Mouse (Mus musculus): Measurements from ENCODE around the gene Chd4. TPM values are rescaled to one million over a fixed set of nuclear protein-coding genes. Genes with fewer than 3 reads are reported as not detected.

The Chd4 gene
- 61.0 TPM for polyA plus RNA-seq (2014; fragmentation: Illumina TruSeq; extraction: RNeasy Lipid Tissue Mini Kit (QIAGEN cat#74804); ENCODE audit: low read depth, low replicate concordance)

DNA sequence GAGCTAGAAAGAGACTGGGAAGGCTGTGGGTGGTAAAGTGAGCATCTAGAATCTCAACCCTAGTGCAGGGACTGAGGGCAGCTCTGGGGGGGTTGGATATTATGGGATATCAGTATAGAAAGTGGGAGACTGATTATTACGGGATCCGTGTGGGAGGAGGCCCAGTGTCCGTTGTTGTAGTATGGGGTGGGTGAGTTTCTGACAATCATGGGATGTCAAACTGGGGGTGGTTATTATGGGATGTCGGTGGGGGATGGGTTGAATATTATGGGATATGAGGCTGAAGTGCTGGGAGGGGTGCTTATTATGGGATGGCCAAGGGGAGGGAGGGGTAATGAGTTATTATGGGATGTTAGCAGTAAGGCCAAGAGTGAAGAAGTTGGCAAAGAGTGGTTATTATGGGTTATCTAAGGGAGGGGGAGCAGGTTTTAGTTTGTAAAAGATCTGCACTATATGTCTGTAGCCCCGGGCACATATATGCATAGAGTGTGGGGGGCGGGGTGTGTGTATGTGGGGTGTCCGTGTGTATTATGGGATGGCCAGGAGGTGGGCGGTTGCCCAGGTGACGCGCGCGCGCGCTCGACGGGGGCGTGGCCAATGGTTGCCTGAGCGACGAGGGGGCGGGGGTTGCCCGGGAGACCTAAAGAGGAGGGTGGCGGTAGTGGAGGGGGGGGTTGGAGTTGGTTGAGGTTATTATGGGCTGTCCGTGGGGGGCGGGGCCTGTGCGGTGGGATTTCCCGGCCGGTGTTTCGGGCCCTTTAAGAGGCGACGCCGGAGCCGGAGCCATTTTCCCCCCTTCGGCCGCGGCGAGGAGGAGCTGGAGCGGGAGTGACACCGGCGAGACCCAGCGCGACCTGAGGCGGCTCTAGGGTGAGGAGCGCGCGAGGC lies at the start of gene Chd4:
TSS of gene Chd4 (plus strand) at position 591 of the 888 bp plus-strand sequence.

DNA sequence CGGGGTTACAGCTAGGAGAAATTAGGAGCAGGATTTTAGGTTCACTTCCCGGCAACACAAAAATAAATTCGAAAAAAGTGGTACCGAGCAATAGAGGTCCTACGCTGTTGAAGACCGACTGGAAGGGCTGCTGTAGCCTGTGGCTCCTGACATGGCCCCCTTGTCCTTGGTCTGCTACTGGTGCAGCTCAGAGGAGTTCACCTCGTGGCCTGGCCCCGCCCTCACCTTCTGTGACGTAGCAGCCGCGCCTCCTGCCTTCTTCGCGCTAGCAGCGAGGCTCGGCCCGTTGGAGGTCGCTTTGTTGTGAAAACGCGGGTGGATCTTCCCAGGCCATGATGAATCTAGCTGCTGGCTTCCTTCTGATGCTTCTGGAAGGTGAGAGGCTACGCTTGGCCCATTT lies 46.1 kb upstream of the Chd4 start, which contains the start of gene Acrbp:
TSS of gene Acrbp (plus strand) at position 12 of the 400 bp plus-strand sequence.

DNA sequence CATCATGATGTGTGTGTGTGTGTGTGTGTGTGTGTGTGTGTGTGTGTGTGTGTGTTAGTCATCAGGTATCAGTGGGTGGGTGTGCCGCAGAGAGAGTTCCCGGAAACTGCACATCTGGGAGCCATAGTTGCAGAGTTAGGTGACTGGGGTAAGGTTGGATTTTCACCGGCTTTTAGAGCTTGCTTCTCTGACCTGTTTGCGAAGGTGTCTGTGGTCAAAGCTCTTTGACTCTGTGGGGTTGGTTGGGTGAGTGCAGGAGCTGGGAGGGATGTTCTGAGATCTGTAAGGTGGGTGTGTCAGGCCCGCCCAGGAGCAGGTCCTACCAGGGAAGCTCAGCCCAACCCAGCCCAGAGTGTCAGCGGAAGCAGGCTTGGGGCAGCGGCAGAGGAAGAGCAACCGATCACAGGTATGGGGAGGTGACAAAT lies 28.2 kb upstream of the Chd4 start, which contains the start of gene Lpar5:
TSS of gene Lpar5 (plus strand) at position 350 of the 425 bp plus-strand sequence.

DNA sequence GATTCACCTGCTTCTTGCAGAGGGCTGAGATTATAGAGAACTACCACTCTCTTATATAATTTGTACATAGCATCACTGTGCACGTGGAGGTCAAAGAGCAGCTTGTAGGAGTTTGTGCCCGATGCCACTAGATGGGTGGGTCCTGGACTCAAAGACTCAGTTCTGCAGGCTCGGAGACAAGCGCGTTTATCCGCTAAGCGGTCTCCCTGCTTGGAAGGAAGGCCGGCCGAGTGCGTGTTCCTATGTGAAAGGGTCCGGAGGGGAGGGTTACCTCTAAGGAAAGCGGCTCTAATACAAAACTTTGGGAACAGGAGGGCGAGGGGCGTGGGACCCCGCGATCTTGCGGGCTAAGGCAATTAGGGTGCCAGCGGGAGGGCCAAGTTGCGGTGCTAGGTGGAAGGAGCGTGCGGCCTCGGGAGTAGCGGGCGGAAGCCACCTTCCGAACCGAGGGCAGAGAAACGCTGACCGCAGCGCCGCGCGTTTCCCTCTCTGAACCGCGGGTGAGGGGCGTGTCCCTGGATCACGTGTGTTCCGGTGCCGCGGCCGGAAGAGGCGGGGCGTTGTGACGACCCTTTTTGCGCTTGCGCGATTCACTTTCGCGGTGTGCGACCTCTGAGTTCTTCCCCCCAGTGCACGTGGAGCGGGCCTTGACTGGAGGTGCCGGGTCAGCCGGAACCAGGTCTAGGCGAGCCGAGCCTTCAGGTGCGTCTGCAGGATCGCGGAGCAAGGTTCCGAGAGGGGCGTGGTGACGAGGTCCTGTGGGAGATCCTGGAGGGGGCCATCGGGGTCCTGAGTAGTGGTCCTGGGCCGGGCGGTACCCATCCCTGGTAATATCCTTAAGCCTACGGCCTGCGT lies 35.7 kb downstream of the Chd4 start, which contains the start of gene Nop2:
TSS of gene Nop2 (plus strand) at position 608 of the 855 bp plus-strand sequence.

DNA sequence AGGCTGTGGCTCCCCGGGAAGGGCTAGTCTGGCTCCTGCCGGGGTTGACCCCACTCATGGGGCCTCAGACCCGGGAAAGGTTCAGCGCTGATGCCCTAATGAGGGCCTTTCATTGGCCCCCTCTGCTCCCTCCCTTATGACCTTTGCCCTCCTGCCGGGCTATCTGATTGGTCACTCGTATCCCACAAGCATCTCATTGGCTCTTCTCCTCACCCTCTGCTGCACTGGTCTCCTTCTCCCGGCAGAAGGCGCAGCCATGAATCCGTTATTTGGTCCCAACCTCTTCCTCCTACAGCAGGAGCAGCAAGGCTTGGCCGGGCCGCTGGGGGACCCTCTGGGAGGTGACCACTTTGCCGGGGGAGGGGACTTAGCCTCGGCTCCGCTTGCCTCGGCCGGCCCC lies 49.2 kb downstream of the Chd4 start, which contains the start of gene Iffo1:
TSS of gene Iffo1 (plus strand) at position 241 of the 400 bp plus-strand sequence.

DNA sequence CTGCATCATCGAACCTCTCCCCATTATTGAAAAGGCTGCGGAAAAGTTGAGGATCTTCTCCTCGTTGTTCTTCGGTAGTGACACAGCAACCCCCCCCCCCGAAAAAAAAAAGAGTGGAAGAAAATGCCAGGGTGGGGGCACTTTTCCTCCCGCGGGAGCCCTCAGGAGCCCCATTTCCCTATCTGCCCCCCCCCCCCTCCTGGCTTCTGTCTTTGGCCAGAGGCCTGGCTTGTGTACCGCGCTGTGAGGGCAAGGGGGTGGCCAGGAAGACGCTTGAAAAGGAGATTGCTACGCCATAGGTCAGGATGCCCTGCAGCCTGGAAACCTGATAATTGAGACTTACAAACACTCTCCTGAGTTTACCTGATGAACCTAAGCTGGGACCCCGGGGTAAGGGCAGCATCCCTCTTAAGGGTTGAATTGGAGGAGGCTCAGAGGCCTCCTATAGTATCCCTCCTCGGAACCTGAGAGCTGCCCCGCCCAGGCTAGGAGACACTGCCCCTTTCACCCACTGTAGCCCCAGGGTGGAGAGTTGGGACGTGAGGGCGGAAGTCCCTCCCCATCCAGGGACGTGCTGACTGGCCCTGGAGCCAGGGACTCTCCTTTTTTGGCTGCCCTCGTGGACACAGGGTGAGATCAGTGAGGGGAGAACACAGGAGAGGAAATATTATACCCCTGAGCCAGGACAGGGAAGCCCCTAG lies 70.4 kb downstream of the Chd4 start, which contains the start of gene Gapdh:
TSS of gene Gapdh (minus strand) at position 417 of the 701 bp plus-strand sequence.

Other genes starting within 250 kb of the Chd4 start
- 0.60 TPM for gene P3h3, start 238.2 kb upstream of the Chd4 start, polyA plus RNA-seq (2014; fragmentation: Illumina TruSeq; extraction: RNeasy Lipid Tissue Mini Kit (QIAGEN cat#74804); ENCODE audit: low read depth, low replicate concordance)
- gene Gpr162, start 232.0 kb upstream of the Chd4 start, polyA plus RNA-seq (2014; fragmentation: Illumina TruSeq; extraction: RNeasy Lipid Tissue Mini Kit (QIAGEN cat#74804); ENCODE audit: low read depth, low replicate concordance), result not detected
- 2.6 TPM for gene Cd4, start 207.8 kb upstream of the Chd4 start, polyA plus RNA-seq (2014; fragmentation: Illumina TruSeq; extraction: RNeasy Lipid Tissue Mini Kit (QIAGEN cat#74804); ENCODE audit: low read depth, low replicate concordance)
- gene Lag3, start 184.3 kb upstream of the Chd4 start, polyA plus RNA-seq (2014; fragmentation: Illumina TruSeq; extraction: RNeasy Lipid Tissue Mini Kit (QIAGEN cat#74804); ENCODE audit: low read depth, low replicate concordance), result not detected
- 183 TPM for gene Ptms, start 175.9 kb upstream of the Chd4 start, polyA plus RNA-seq (2014; fragmentation: Illumina TruSeq; extraction: RNeasy Lipid Tissue Mini Kit (QIAGEN cat#74804); ENCODE audit: low read depth, low replicate concordance)
- gene Mlf2, start 164.6 kb upstream of the Chd4 start, polyA plus RNA-seq (2014; fragmentation: Illumina TruSeq; extraction: RNeasy Lipid Tissue Mini Kit (QIAGEN cat#74804); ENCODE audit: low read depth, low replicate concordance), result 11.7 TPM
- gene Cops7a, start 130.4 kb upstream of the Chd4 start, polyA plus RNA-seq (2014; fragmentation: Illumina TruSeq; extraction: RNeasy Lipid Tissue Mini Kit (QIAGEN cat#74804); ENCODE audit: low read depth, low replicate concordance), result 26.0 TPM
- gene Pianp, start 99.3 kb upstream of the Chd4 start, polyA plus RNA-seq (2014; fragmentation: Illumina TruSeq; extraction: RNeasy Lipid Tissue Mini Kit (QIAGEN cat#74804); ENCODE audit: low read depth, low replicate concordance), result not detected
- 20.3 TPM for gene Zfp384, start 86.8 kb upstream of the Chd4 start, polyA plus RNA-seq (2014; fragmentation: Illumina TruSeq; extraction: RNeasy Lipid Tissue Mini Kit (QIAGEN cat#74804); ENCODE audit: low read depth, low replicate concordance)
- 25.3 TPM for gene Ing4, start 56.2 kb upstream of the Chd4 start, polyA plus RNA-seq (2014; fragmentation: Illumina TruSeq; extraction: RNeasy Lipid Tissue Mini Kit (QIAGEN cat#74804); ENCODE audit: low read depth, low replicate concordance)
- 3.6 TPM for gene Acrbp, start 46.3 kb upstream of the Chd4 start, polyA plus RNA-seq (2014; fragmentation: Illumina TruSeq; extraction: RNeasy Lipid Tissue Mini Kit (QIAGEN cat#74804); ENCODE audit: low read depth, low replicate concordance)
- 3.2 TPM for gene Lpar5, start 28.1 kb upstream of the Chd4 start, polyA plus RNA-seq (2014; fragmentation: Illumina TruSeq; extraction: RNeasy Lipid Tissue Mini Kit (QIAGEN cat#74804); ENCODE audit: low read depth, low replicate concordance)
- 1.4 TPM for gene Nop2, start 35.9 kb downstream of the Chd4 start, polyA plus RNA-seq (2014; fragmentation: Illumina TruSeq; extraction: RNeasy Lipid Tissue Mini Kit (QIAGEN cat#74804); ENCODE audit: low read depth, low replicate concordance)
- gene Iffo1, start 49.3 kb downstream of the Chd4 start, polyA plus RNA-seq (2014; fragmentation: Illumina TruSeq; extraction: RNeasy Lipid Tissue Mini Kit (QIAGEN cat#74804); ENCODE audit: low read depth, low replicate concordance), result 1.6 TPM
- 73.5 TPM for gene Gapdh, start 70.5 kb downstream of the Chd4 start, polyA plus RNA-seq (2014; fragmentation: Illumina TruSeq; extraction: RNeasy Lipid Tissue Mini Kit (QIAGEN cat#74804); ENCODE audit: low read depth, low replicate concordance)
- gene Ncapd2, start 95.7 kb downstream of the Chd4 start, polyA plus RNA-seq (2014; fragmentation: Illumina TruSeq; extraction: RNeasy Lipid Tissue Mini Kit (QIAGEN cat#74804); ENCODE audit: low read depth, low replicate concordance), result 5.5 TPM
- 111 TPM for gene Mrpl51, start 95.8 kb downstream of the Chd4 start, polyA plus RNA-seq (2014; fragmentation: Illumina TruSeq; extraction: RNeasy Lipid Tissue Mini Kit (QIAGEN cat#74804); ENCODE audit: low read depth, low replicate concordance)
- 16.1 TPM for gene Vamp1, start 119.6 kb downstream of the Chd4 start, polyA plus RNA-seq (2014; fragmentation: Illumina TruSeq; extraction: RNeasy Lipid Tissue Mini Kit (QIAGEN cat#74804); ENCODE audit: low read depth, low replicate concordance)
- 9.3 TPM for gene Tapbpl, start 135.9 kb downstream of the Chd4 start, polyA plus RNA-seq (2014; fragmentation: Illumina TruSeq; extraction: RNeasy Lipid Tissue Mini Kit (QIAGEN cat#74804); ENCODE audit: low read depth, low replicate concordance)
- not detected for gene Cd27, start 141.0 kb downstream of the Chd4 start, polyA plus RNA-seq (2014; fragmentation: Illumina TruSeq; extraction: RNeasy Lipid Tissue Mini Kit (QIAGEN cat#74804); ENCODE audit: low read depth, low replicate concordance)
- gene Tuba3a, start 190.1 kb downstream of the Chd4 start, polyA plus RNA-seq (2014; fragmentation: Illumina TruSeq; extraction: RNeasy Lipid Tissue Mini Kit (QIAGEN cat#74804); ENCODE audit: low read depth, low replicate concordance), result not detected
- gene Ltbr, start 217.9 kb downstream of the Chd4 start, polyA plus RNA-seq (2014; fragmentation: Illumina TruSeq; extraction: RNeasy Lipid Tissue Mini Kit (QIAGEN cat#74804); ENCODE audit: low read depth, low replicate concordance), result 0.95 TPM
- gene Scnn1a, start 224.7 kb downstream of the Chd4 start, polyA plus RNA-seq (2014; fragmentation: Illumina TruSeq; extraction: RNeasy Lipid Tissue Mini Kit (QIAGEN cat#74804); ENCODE audit: low read depth, low replicate concordance), result 22.6 TPM

All from sigmoid colon, adult 10 weeks (tissue).